Mouse (Mus musculus): ENCODE data around the gene Rangrf.
"Not testable (repeated sequence)": the region's sequence is repeated elsewhere in the genome, so short reads cannot be mapped to it uniquely, and the experiment has no call there.

Gene Rangrf

DNA sequence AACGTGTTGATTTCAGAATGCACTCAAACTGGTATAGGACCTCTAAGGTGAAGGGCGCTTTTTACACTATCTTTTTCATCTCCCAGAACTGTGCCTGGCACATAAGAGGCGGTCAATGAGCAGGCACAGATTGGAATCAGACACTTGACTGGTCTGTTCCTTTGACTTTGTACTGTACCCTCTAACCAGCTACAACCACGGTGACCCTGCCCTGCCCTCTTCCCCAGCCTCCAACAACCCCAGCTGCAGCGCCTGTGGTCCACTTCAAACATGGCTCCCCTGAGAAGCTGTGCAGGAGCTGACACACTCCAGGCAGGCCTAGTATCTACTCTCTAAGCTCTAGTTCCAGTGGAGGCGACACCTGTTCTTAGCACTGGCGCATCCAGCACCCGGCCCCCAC, 32.3 kb downstream of the Rangrf start:
- no peak for DNase-seq

GRCm38 (mm10) chr11:68940516-68940915, 34.5 kb downstream of the Rangrf start:
- no peak for DNase-seq

DNA sequence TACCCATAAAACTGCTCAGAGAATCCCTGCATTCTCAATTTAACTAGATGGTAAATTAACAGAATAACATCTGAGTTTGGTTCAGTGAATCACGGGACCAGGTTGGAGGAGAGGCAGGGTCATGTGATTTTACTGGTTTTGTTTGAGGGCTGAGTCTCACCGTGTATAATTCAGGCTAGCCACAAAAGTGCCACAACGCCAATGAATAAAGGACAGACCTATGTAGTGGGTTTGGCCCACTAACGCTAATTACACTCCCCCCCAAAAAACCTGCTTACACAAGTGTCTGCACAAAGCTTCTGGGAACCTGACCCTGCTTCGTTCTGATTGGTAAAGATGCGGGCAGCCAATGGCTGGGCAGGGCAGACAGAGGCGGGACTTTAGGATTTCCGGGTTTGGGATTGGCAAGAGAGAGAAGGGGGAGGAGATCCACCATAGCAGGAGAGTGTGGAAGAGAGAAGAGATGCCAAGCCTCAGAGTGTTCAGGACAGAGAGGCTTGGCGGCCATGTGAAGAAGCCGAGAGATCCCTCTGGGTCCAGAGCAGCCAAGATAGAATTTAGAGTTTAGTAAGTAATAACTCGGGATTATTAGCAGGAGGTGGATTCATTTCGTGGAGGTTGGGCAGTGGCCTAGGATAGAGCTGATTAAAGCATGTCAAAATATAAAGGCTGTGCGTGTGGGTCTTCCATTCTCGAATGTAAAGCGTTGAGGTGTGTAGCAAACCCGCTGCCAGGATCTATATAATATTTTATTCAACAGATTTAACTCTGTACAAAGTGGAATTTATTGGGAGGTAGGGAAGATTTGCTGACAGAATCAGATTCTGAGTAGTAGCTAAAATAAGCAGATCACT, 35.3 kb downstream of the Rangrf start:
- DNase-seq = peak; percentile 87

GRCm38 (mm10) chr11:68936951-68937350, 38.0 kb downstream of the Rangrf start:
- DNase-seq = not testable (repeated sequence)

GRCm38 (mm10) chr11:68933885-68934507, 41.0 kb downstream of the Rangrf start:
- DNase-seq = no peak

DNA sequence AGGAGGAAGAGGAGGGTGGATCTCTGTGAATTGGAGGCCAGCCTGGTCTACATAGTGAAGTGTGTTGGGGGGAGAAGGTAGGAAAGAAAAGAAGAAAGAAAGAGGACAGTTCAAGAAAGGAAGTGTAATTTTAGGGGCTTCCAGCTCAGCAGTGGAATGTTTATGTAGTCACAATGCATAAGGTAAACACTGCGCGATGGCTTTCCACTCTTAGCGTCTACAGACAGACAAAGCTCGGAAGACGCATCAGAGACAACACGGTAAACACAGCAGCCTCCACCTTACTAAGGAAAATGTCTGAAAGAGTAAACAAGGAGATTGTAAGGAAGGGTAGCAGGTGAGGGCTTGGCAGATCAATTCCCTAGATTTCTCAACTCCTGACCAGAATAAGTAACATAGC, 45.0 kb downstream of the Rangrf start:
- no peak for DNase-seq

DNA sequence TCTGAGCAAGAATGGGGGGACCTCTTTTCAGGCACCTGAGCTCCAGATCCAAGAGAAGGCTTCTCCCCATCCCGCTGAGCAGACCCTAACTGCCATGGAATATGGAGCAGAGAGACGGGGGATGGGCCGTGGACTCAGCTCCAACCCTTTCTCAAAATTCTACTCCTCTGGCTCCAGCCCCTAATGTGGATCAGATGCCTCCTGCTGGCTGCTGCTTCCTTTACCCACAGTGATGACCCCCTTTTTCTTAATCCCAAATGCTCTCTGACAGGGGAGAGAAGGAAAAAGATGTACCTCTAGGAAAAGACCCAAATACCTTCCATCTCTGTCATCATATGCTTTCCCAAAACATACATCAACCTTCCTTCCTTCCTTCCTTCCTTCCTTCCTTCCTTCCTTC, 48.0 kb downstream of the Rangrf start, which contains the start of gene Odf4:
Gene Odf4 (minus strand): TSS at position 101 of the 400 bp plus-strand sequence.
- no peak for DNase-seq

DNA sequence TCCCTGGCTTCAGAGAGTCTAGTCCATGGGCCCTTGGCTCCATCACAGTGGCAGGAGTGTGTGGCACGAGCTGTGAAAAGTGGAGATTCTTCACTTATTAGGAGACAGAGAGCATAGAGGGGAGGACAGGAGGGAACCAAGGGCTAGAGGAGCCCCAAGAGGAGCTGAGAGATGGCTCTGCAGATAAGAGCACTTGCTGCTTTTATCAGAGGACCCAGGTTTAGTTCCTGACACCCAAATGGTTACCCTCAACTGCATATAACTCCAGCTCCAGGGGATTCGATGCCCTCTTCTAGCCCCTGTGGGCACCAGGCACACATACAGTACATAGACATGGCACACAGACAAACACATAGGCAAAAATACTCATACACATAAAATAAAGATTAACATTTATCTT, 50.2 kb downstream of the Rangrf start:
- DNase-seq = no peak

GRCm38 (mm10) chr11:68923191-68923590, 51.8 kb downstream of the Rangrf start:
- no peak for DNase-seq
